Mouse (Mus musculus) CD4-positive, CD25-positive, alpha-beta regulatory T cell, adult 2 months (primary cell): ENCODE data around the gene Tbc1d2b.

Experiments
- DNase-seq: peaks from one replicate; pipeline ENCODE4 v3.0.0-alpha.2; 2012; ENCODE audit warnings: low read depth, low spot score

The Tbc1d2b gene

DNA sequence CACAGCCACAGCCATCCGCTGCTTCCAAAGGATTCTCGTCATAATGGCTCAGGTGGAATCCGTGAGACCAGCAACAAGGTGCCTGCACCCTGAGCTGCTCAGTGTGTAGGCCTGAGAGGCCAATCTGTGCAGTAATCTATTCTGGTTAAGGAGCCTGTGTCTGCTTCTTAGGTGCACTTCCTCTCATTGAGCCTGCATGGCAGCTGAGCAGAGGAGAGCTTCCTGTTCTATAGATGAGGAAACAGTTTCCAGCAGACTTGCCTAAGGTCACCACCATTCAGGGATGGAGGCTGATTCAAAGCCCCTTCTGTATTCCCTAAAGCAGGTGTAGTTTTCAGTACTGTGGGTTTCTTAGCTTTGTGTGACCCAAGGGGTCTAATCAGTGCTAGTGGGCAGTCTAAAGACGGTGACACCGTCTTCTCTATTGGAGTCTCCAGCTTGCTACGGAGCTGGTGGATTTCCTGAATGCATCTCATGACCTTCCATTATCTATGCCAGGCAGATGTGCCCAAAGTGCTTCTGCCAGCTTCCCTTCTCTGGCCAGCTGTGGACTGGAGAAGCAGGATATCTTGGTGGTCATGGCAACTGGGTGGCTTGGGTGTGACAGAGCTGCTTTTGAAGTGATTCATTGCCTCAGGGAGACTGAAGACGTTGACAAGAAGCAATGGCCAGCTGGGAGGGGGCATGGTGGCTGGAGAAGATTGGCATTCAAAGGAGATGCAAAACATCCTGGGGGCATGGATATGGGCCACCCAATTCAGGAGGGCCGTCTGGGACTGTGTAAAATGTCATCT is 97.9 kb downstream of the Tbc1d2b start:
- no peak for DNase-seq

DNA sequence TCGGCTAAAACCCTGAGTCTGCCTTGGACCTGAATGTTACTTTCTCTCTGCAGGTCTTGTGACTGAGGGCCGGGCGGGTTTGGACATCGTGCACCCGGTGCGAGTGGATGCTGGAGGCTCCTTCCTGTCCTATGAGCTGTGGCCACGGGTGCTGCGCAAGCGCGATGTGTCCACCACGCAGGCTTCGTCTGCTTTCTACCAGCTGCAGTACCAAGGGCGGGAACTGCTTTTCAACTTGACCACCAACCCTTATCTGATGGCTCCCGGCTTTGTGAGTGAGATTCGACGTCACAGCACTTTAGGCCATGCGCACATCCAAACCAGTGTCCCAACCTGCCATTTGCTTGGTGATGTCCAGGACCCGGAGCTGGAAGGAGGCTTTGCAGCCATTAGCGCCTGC is 99.2 kb downstream of the Tbc1d2b start:
- no peak for DNase-seq

DNA sequence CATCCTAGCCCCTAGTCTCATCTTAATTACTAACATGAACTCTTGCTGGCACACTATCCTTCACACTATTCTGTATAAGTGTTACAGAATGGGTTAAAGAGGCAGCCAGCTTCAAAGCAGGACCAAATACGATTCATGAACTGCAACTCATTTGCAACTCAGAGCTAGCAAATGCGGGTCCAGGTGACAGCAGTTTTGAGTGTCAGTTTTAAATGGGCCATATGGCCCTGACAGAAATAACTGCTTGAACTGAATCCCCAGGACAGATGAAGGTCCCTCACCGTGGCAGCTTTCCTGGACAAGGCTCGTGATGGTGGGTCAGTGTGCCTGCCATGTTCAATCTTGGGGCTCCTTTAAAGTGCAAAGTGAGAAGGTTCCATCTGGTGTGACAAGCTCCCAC is 100.6 kb downstream of the Tbc1d2b start:
- DNase-seq = no peak

DNA sequence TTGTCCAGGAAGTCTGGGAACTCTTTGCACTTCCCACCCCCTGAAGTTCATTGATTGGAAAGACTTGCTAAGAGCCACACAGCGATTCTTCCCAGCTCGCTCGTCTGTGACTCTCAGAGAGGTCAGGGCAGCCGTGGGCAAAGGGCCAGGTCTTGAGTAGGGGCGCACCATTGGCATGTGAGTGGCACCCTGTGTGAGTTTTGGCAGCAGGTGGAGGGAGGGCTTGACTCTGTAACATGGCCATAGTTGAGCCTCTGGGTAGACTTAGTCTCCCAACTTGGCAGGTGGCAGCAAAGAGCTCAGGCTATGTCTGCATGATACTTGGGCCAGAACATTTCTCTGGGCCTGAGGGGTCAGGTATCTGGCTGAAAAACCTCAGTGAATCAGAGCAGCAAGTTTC is 104.0 kb downstream of the Tbc1d2b start:
- DNase-seq = no peak

DNA sequence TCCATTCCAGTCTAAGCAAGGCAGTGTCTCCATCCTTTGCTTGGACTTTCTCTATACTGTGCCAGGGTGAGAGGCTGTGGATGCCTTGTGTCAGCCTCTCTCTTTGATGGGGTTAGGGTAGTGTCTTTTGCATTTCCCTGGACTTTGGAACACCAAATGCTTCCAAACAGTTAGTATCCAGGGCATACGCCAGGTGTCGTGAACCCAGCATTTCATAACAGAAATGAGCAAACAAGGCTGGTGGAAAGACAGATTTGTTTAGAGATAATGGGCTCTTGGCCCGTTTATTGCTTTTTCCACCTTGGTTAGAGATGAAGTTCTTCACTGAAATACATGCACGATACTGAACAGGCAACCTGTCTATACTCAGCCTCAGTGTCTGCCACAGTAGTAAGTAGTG is 105.0 kb downstream of the Tbc1d2b start:
- DNase-seq = no peak

DNA sequence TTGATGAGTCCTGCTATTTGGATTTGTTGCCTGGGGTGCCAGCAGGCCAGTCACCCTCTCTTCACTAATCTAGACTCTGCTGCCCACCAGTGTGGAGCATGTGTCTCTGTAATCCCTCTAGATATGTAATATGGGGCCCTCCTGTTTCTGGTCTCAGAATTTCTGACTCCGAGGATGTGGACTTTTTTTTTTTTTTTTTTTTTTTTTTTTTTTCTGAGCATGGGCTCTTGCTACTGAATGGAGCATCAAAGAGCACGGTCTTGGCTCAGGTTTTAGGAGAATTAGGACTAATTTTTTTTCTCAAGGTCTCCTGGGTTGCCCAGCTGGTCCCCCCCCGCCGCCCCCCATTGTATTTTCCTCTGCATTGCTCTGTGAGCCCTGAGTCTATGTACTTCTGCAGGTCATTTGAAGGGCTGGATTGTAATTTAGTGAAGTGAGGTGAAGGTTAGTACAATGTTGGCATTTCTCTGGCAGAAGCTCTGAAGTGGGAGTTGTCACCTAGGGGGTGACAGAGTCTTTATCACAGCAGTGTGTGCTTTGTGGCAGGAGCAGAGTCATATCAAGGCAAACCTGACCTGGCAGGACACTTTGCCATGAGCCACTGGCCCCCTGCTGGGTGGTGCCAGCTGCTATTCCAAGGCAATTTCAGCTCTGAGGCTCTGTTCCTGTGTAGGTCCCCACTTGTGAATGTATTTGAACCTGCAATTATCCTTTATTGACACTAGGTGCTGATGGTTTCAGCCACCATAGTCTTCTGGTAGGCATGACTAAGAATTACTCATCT is 105.7 kb downstream of the Tbc1d2b start:
- no peak for DNase-seq

DNA sequence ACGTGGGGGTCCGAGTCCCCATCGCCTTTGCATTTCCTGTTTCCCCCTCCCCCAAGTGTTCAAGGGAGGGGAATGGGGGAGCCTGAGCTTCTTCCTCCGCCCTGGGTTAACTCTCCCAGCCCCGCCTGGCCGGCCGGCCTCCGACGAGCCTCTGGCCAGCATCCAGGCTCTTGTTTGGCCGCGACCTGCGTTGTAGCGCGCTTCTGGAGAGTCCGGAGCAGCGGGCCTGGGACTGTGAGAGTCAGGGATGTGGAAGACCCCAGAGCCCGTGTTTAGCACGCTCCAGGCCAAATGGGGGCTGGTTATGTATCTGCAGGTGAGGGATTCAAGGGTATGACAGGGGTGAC is 106.9 kb downstream of the Tbc1d2b start:
- DNase-seq = no peak

DNA sequence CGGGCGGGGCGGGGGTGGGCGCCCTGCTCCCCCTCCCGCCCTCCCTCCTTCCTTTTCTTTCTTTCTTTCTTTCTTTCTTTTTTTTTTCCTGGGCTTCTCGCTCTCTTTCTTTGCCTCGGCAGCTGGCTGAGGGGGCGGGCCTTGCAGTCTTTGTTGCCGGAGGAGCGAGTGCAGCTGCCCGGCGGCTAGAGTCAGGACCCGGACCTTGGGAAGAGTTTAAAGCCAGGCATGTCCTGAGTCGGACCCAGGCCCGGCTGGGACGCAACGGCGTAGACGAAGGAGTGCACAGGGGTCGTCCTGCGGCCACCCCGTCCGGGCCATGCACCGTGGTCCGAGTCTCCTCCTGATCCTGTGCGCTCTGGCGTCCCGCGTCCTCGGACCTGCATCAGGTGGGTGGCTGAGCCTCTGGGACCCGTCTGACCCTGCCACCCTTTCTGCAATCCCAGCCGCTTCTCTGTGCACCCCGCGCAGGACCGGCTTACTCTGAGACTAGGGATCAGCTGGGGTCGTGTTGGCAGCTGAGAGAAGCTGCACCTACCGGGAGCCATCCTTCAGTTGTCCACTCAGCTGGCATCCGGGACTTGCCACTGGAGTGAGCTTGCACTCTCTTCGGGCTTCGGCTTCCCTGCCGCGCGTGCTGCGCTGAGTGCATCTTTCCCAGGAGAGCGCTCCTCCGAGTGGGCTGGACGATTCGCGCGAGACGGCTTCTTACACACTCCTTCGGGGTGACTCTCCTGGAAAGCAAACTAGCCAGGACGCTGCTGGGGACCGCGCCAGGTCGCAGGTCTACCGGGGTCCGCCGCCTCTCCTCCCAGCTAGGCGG is 107.5 kb downstream of the Tbc1d2b start, which contains the start of gene Adamts7:
Gene Adamts7, plus strand, starts transcription at position 144 of the 823 bp plus-strand sequence.
- peak; percentile 17 for DNase-seq

DNA sequence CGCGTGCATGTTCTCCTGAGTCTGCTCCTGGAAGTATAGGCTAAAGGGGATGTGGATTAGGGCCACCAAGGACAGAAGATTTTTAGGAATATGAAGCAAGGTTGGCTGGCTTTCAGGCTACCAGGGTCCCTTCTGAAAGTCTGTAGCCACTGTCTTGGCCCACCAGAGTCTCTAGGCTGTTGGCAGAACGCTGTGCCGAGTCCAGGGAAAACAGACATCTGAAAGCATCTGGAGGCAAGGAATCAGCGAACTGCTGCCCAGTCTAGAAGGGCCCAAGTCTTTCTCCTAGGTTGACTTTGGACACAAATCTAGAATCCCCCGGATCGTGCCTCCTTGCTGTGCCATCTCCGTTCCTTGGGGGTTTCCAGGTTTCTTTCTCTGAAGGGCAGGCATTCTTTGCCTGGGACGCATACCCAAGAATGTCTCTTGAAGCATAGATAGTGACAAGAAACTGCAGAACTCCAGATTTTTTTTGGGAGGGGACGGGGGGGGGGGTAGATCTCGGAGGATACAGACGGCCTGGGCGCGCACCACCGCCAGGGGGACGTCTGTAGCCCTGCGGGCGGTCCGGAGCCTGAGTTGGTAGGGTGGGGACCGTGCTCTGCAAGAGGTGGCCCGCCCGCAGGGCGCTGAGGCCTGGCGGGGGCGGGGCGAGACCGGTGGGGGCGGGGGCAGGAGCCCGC is 108.2 kb downstream of the Tbc1d2b start:
- DNase-seq = peak; percentile 43
